Mouse (Mus musculus): ENCODE data around the gene Xcr1.

DNA sequence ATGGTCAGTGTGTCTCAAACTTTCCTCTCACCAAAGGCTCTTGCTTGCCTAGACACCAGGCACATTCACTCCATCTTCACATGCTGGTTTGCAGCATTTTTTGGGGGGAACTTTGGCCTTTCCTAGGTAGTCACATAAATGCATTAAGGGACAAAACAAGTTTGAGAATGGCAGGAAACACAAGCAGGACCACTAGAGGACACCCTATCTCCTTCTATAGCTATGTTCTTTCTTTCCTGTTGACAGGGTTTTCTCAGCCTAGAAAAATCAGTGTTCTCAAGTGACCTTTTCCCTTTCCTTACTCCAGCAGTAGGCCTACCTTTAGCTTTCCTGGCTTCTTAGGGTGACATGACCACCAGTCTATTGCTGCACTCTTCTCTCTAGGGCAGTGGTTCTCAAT lies 58.9 kb downstream of the Xcr1 start:
- 0 out of 2 replicates have a peak, but pooled peaks have one; percentile 12 for TF ChIP-seq CTCF (IDR thresholded peaks at IDR 0.05; ENCODE audit: low read depth)
- TF ChIP-seq EP300 (IDR thresholded peaks at IDR 0.05; ENCODE audit: low read depth): no peak

All from heart, postnatal 0 days (tissue).